Mouse (Mus musculus): ENCODE data around the gene Nfix.

Nfix gene

GRCm38 (mm10) chr8:84770100-84770953 is 29.8 kb downstream of the Nfix start:
- in situ Hi-C loops (cut with MboI, MseI), result no loop called here

- in situ Hi-C loops (cut with MboI, MseI), result no loop called here
Observed at GRCm38 (mm10) chr8:84769324-84769723, 30.8 kb downstream of the Nfix start.

GRCm38 (mm10) chr8:84768343-84769095 is 31.6 kb downstream of the Nfix start:
- in situ Hi-C loops (cut with MboI, MseI), result no loop called here

GRCm38 (mm10) chr8:84767221-84767620 is 32.9 kb downstream of the Nfix start:
- in situ Hi-C loops (cut with MboI, MseI), result no loop called here

GRCm38 (mm10) chr8:84766422-84766821 is 33.7 kb downstream of the Nfix start:
- in situ Hi-C loops (cut with MboI, MseI), result no loop called here

GRCm38 (mm10) chr8:84765629-84766028 is 34.5 kb downstream of the Nfix start:
- in situ Hi-C loops (cut with MboI, MseI), result no loop called here

- in situ Hi-C loops (cut with MboI, MseI), result no loop called here
Observed at GRCm38 (mm10) chr8:84764870-84765495, 35.2 kb downstream of the Nfix start.

- in situ Hi-C loops (cut with MboI, MseI), result no loop called here
Observed at GRCm38 (mm10) chr8:84764100-84764499, 36.0 kb downstream of the Nfix start.

- in situ Hi-C loops (cut with MboI, MseI), result no loop called here
Observed at GRCm38 (mm10) chr8:84760901-84761300, 39.2 kb downstream of the Nfix start.

- in situ Hi-C loops (cut with MboI, MseI), result no loop called here
Observed at GRCm38 (mm10) chr8:84760405-84760805, 39.7 kb downstream of the Nfix start.

GRCm38 (mm10) chr8:84759718-84760117 is 40.4 kb downstream of the Nfix start:
- in situ Hi-C loops (cut with MboI, MseI), result no loop called here

- in situ Hi-C loops (cut with MboI, MseI), result no loop called here
Observed at GRCm38 (mm10) chr8:84759126-84759525, 41.0 kb downstream of the Nfix start.

- in situ Hi-C loops (cut with MboI, MseI), result no loop called here
Observed at GRCm38 (mm10) chr8:84758308-84758707, 41.8 kb downstream of the Nfix start.

- in situ Hi-C loops (cut with MboI, MseI), result no loop called here
Observed at GRCm38 (mm10) chr8:84757501-84757900, 42.6 kb downstream of the Nfix start.

- in situ Hi-C loops (cut with MboI, MseI), result no loop called here
Observed at GRCm38 (mm10) chr8:84752734-84753582, 47.2 kb downstream of the Nfix start.

GRCm38 (mm10) chr8:84749519-84749918 is 50.6 kb downstream of the Nfix start:
- in situ Hi-C loops (cut with MboI, MseI), result no loop called here

GRCm38 (mm10) chr8:84745032-84745925 is 54.9 kb downstream of the Nfix start:
- in situ Hi-C loops (cut with MboI, MseI), result no loop called here

- in situ Hi-C loops (cut with MboI, MseI), result loop anchor here (5.0 kb wide), 1 partner anchor 54 kb away; no protein-coding TSS in a partner anchor
Observed at GRCm38 (mm10) chr8:84743517-84744420, 56.4 kb downstream of the Nfix start.

GRCm38 (mm10) chr8:84743054-84743415 is 57.1 kb downstream of the Nfix start:
- in situ Hi-C loops (cut with MboI, MseI), result loop anchor here (5.0 kb wide), 1 partner anchor 54 kb away; no protein-coding TSS in a partner anchor
